Mouse (Mus musculus): ENCODE data around the gene Smim8. TPM values are rescaled to one million over a fixed set of nuclear protein-coding genes. Genes with fewer than 3 reads are reported as not detected.
"Not testable (repeated sequence)": the region's sequence is repeated elsewhere in the genome, so short reads cannot be mapped to it uniquely, and the experiment has no call there.

Smim8 gene
- total RNA-seq, 1 experiment = 23.5 TPM

- in situ Hi-C loops (cut with MboI; ENCODE audit: low sequenced_read_pairs in 2 of 2, unreplicated experiment in 2 of 2) = no loop called here
- Histone ChIP-seq H3K4me1 (ENCODE audit: control insufficient read depth in 2 of 2, insufficient read depth in 2 of 2, low read length in 2 of 2, poor library complexity in 1 of 2) (no peaks in the 10 kb centered on the region), H3K9me3 (ENCODE audit: control insufficient read depth, insufficient read depth, low read depth, low read length) (no peaks in the 10 kb centered on the region), H3K36me3 (ENCODE audit: control insufficient read depth, insufficient read depth, low read length, poor library complexity, severe bottlenecking) (no peaks in the 10 kb centered on the region), H3K9ac (ENCODE audit: insufficient read depth, low read depth, low read length, poor library complexity, severe bottlenecking) (no peak within 1 kb of the TSS), H3K27ac (ENCODE audit: insufficient read depth, low read depth, low read length, poor library complexity, severe bottlenecking) (no peak within 1 kb of the TSS), H3K4me3 (ENCODE audit: insufficient read depth in 1 of 2, low read depth in 1 of 2, low read length in 2 of 2, poor library complexity in 1 of 2, severe bottlenecking in 1 of 2) (no peak within 1 kb of the TSS)
- TF ChIP-seq HCFC1 (IDR thresholded peaks at IDR 0.05; ENCODE audit: borderline replicate concordance, insufficient read depth, low read length) (no peak), CHD2 (IDR thresholded peaks at IDR 0.05; ENCODE audit: low read depth, low read length) (no peak), MAFK (IDR thresholded peaks at IDR 0.05; ENCODE audit: insufficient read depth, low read depth, low read length) (no peak), ZNF384 (IDR thresholded peaks at IDR 0.05; ENCODE audit: low read depth, low read length) (no peak), ZC3H11A (IDR thresholded peaks at IDR 0.05; ENCODE audit: borderline replicate concordance, low read depth, low read length) (no peak)
- DNase-seq (ENCODE audit: low read depth, low spot score) = no peak
Observed at GRCm38 (mm10) chr4:34756163-34756562, 22.1 kb downstream of the Smim8 start, which contains the start of gene Gm136. Gm136 (minus strand) TSS chr4:34756263.

GRCm38 (mm10) chr4:34749236-34749635 is 29.0 kb downstream of the Smim8 start:
- DNase-seq (ENCODE audit: low read depth, low spot score) = no peak
- in situ Hi-C loops (cut with MboI; ENCODE audit: low sequenced_read_pairs in 2 of 2, unreplicated experiment in 2 of 2) = no loop called here

GRCm38 (mm10) chr4:34734461-34734860 is 43.8 kb downstream of the Smim8 start:
- in situ Hi-C loops (cut with MboI; ENCODE audit: low sequenced_read_pairs in 2 of 2, unreplicated experiment in 2 of 2) = no loop called here
- H3K9me3 ChIP-seq (ENCODE audit: control insufficient read depth, insufficient read depth, low read depth, low read length) = no peaks in the 10 kb centered on the region
- 0 out of 2 replicates have a peak, but pooled peaks have one; percentile 43 for TF ChIP-seq CHD2 (IDR thresholded peaks at IDR 0.05; ENCODE audit: low read depth, low read length)
- no peak for TF ChIP-seq MAFK (IDR thresholded peaks at IDR 0.05; ENCODE audit: insufficient read depth, low read depth, low read length)
- TF ChIP-seq ZC3H11A (IDR thresholded peaks at IDR 0.05; ENCODE audit: borderline replicate concordance, low read depth, low read length) = no peak
- DNase-seq (ENCODE audit: low read depth, low spot score) = no peak
- H3K36me3 ChIP-seq (ENCODE audit: control insufficient read depth, insufficient read depth, low read length, poor library complexity, severe bottlenecking) = no peaks in the 10 kb centered on the region
- peaks cover 0 to 3% of the 10 kb centered on the region in 2 experiments; a peak in 2 of 4 replicates for H3K4me1 ChIP-seq (ENCODE audit: control insufficient read depth in 2 of 2, insufficient read depth in 2 of 2, low read length in 2 of 2, poor library complexity in 1 of 2)
- no peak overlapping the region for H3K27ac ChIP-seq (ENCODE audit: insufficient read depth, low read depth, low read length, poor library complexity, severe bottlenecking)
- H3K4me3 ChIP-seq (ENCODE audit: insufficient read depth in 1 of 2, low read depth in 1 of 2, low read length in 2 of 2, poor library complexity in 1 of 2, severe bottlenecking in 1 of 2) = no peak overlapping the region
- H3K9ac ChIP-seq (ENCODE audit: insufficient read depth, low read depth, low read length, poor library complexity, severe bottlenecking) = no peak overlapping the region

More at GRCm38 (mm10) chr4:34749236-34749635, 29.0 kb downstream of the Smim8 start:
- H3K9me3 ChIP-seq (ENCODE audit: control insufficient read depth, insufficient read depth, low read depth, low read length) = no peaks in the 10 kb centered on the region
- H3K36me3 ChIP-seq (ENCODE audit: control insufficient read depth, insufficient read depth, low read length, poor library complexity, severe bottlenecking) = no peaks in the 10 kb centered on the region
- H3K4me3 ChIP-seq (ENCODE audit: insufficient read depth in 1 of 2, low read depth in 1 of 2, low read length in 2 of 2, poor library complexity in 1 of 2, severe bottlenecking in 1 of 2) = no peak overlapping the region
- no peak overlapping the region for H3K27ac ChIP-seq (ENCODE audit: insufficient read depth, low read depth, low read length, poor library complexity, severe bottlenecking)
- H3K9ac ChIP-seq (ENCODE audit: insufficient read depth, low read depth, low read length, poor library complexity, severe bottlenecking) = no peak overlapping the region
- no peak for TF ChIP-seq MAFK (IDR thresholded peaks at IDR 0.05; ENCODE audit: insufficient read depth, low read depth, low read length)
- TF ChIP-seq CHD2 (IDR thresholded peaks at IDR 0.05; ENCODE audit: low read depth, low read length) = no peak
- TF ChIP-seq ZNF384 (IDR thresholded peaks at IDR 0.05; ENCODE audit: low read depth, low read length) = no peak
- TF ChIP-seq ZC3H11A (IDR thresholded peaks at IDR 0.05; ENCODE audit: borderline replicate concordance, low read depth, low read length) = no peak
- TF ChIP-seq HCFC1 (IDR thresholded peaks at IDR 0.05; ENCODE audit: borderline replicate concordance, insufficient read depth, low read length) = no peak
- no peaks in the 10 kb centered on the region for H3K4me1 ChIP-seq (ENCODE audit: control insufficient read depth in 2 of 2, insufficient read depth in 2 of 2, low read length in 2 of 2, poor library complexity in 1 of 2)

DNA sequence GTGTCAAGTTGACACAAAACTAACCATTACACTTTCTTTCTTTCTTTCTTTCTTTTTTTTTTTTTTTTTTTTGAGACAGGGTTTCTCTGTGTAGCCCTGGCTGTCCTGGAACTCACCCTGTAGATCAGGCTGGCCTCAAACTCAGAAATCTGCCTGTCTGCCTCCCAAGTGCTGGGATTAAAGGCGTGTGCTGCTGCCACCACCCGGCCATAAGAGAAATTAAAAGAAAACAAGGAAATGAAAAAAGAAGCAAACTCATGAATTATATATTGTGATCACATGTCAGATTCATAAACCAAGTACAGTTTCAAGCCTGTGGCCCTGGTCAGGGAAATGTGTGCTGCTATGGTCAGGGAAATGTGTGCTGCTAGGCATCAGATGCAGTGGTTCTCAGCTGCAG is 44.8 kb downstream of the Smim8 start:
- DNase-seq (ENCODE audit: low read depth, low spot score); H3K4me1 ChIP-seq (ENCODE audit: control insufficient read depth in 2 of 2, insufficient read depth in 2 of 2, low read length in 2 of 2, poor library complexity in 1 of 2); H3K4me3 ChIP-seq (ENCODE audit: insufficient read depth in 1 of 2, low read depth in 1 of 2, low read length in 2 of 2, poor library complexity in 1 of 2, severe bottlenecking in 1 of 2); H3K27ac ChIP-seq (ENCODE audit: insufficient read depth, low read depth, low read length, poor library complexity, severe bottlenecking); in situ Hi-C loops (cut with MboI; ENCODE audit: low sequenced_read_pairs in 2 of 2, unreplicated experiment in 2 of 2); H3K9ac ChIP-seq (ENCODE audit: insufficient read depth, low read depth, low read length, poor library complexity, severe bottlenecking); H3K9me3 ChIP-seq (ENCODE audit: control insufficient read depth, insufficient read depth, low read depth, low read length); H3K36me3 ChIP-seq (ENCODE audit: control insufficient read depth, insufficient read depth, low read length, poor library complexity, severe bottlenecking): not testable (repeated sequence)

DNA sequence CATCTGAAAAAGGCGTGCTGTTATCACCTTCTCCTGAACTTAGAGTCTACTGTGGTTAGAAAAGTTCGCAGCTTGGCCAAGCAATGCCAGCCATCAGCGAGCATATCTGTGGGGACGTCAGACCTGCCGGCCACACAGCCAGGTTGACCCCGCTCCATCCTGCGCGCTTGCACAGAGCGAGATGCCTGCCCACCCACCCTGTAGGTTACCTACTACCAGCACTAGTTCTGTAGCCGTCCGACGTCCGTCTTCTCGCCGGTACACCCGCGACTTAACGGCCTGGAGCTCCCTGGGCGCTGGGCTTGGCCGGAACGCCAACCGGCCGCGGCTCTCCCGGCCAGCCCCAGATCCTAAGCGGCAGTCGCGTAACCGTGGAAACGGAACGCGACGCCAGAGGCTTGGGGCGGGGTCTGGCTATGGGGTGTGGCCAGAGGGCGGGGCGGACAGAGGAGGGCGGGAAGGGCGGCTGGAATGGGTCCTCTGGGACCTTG is 48.3 kb downstream of the Smim8 start, which contains the start of gene Cfap206:
Cfap206 (minus strand) TSS at position 356 of the 491 bp plus-strand sequence.
- TF ChIP-seq CHD2 (IDR thresholded peaks at IDR 0.05; ENCODE audit: low read depth, low read length) (no peak), MAFK (IDR thresholded peaks at IDR 0.05; ENCODE audit: insufficient read depth, low read depth, low read length) (no peak), ZC3H11A (IDR thresholded peaks at IDR 0.05; ENCODE audit: borderline replicate concordance, low read depth, low read length) (no peak), ZNF384 (IDR thresholded peaks at IDR 0.05; ENCODE audit: low read depth, low read length) (no peak), HCFC1 (IDR thresholded peaks at IDR 0.05; ENCODE audit: borderline replicate concordance, insufficient read depth, low read length) (no peak)
- Histone ChIP-seq H3K4me1 (ENCODE audit: control insufficient read depth in 2 of 2, insufficient read depth in 2 of 2, low read length in 2 of 2, poor library complexity in 1 of 2) (peaks cover 0 to 4% of the 10 kb centered on the region in 2 experiments; a peak in 2 of 4 replicates), H3K9ac (ENCODE audit: insufficient read depth, low read depth, low read length, poor library complexity, severe bottlenecking) (peak within 1 kb of the TSS; percentile 70; the same call in 1 of the 2 replicates), H3K27ac (ENCODE audit: insufficient read depth, low read depth, low read length, poor library complexity, severe bottlenecking) (no peak within 1 kb of the TSS), H3K36me3 (ENCODE audit: control insufficient read depth, insufficient read depth, low read length, poor library complexity, severe bottlenecking) (no peaks in the 10 kb centered on the region), H3K9me3 (ENCODE audit: control insufficient read depth, insufficient read depth, low read depth, low read length) (no peaks in the 10 kb centered on the region), H3K4me3 (ENCODE audit: insufficient read depth in 1 of 2, low read depth in 1 of 2, low read length in 2 of 2, poor library complexity in 1 of 2, severe bottlenecking in 1 of 2) (peak within 1 kb of the TSS; percentile 92 to 93)
- peak; percentile 77 for DNase-seq (ENCODE audit: low read depth, low spot score)
- in situ Hi-C loops (cut with MboI; ENCODE audit: low sequenced_read_pairs in 2 of 2, unreplicated experiment in 2 of 2) = no loop called here

- H3K4me1 ChIP-seq (ENCODE audit: control insufficient read depth in 2 of 2, insufficient read depth in 2 of 2, low read length in 2 of 2, poor library complexity in 1 of 2); H3K4me3 ChIP-seq (ENCODE audit: insufficient read depth in 1 of 2, low read depth in 1 of 2, low read length in 2 of 2, poor library complexity in 1 of 2, severe bottlenecking in 1 of 2); DNase-seq (ENCODE audit: low read depth, low spot score); in situ Hi-C loops (cut with MboI; ENCODE audit: low sequenced_read_pairs in 2 of 2, unreplicated experiment in 2 of 2); H3K9me3 ChIP-seq (ENCODE audit: control insufficient read depth, insufficient read depth, low read depth, low read length); H3K27ac ChIP-seq (ENCODE audit: insufficient read depth, low read depth, low read length, poor library complexity, severe bottlenecking); H3K9ac ChIP-seq (ENCODE audit: insufficient read depth, low read depth, low read length, poor library complexity, severe bottlenecking); H3K36me3 ChIP-seq (ENCODE audit: control insufficient read depth, insufficient read depth, low read length, poor library complexity, severe bottlenecking): not testable (repeated sequence)
Observed at GRCm38 (mm10) chr4:34725710-34726109, 52.5 kb downstream of the Smim8 start.
